Mouse (Mus musculus): ENCODE measurements around the gene Gm7534.
A peak's percentile ranks its signal among the peaks of the same experiment; 100 is the strongest.

Gene Gm7534

GRCm38 (mm10) chr4:134202904-134203303 is at the start of gene Gm7534:
TSS of gene Gm7534 (minus strand) at chr4:134203004.
- DNase-seq, result no peak

- DNase-seq, result peak in 1 of 2 experiments; percentile 54
Observed at GRCm38 (mm10) chr4:134252131-134252910, 49.5 kb upstream of the Gm7534 start.

- peak; percentile 49 to 62 for DNase-seq
Observed at GRCm38 (mm10) chr4:134251241-134252130, 48.7 kb upstream of the Gm7534 start.

- DNase-seq, result no peak
Observed at GRCm38 (mm10) chr4:134250930-134251240, 48.1 kb upstream of the Gm7534 start.

DNA sequence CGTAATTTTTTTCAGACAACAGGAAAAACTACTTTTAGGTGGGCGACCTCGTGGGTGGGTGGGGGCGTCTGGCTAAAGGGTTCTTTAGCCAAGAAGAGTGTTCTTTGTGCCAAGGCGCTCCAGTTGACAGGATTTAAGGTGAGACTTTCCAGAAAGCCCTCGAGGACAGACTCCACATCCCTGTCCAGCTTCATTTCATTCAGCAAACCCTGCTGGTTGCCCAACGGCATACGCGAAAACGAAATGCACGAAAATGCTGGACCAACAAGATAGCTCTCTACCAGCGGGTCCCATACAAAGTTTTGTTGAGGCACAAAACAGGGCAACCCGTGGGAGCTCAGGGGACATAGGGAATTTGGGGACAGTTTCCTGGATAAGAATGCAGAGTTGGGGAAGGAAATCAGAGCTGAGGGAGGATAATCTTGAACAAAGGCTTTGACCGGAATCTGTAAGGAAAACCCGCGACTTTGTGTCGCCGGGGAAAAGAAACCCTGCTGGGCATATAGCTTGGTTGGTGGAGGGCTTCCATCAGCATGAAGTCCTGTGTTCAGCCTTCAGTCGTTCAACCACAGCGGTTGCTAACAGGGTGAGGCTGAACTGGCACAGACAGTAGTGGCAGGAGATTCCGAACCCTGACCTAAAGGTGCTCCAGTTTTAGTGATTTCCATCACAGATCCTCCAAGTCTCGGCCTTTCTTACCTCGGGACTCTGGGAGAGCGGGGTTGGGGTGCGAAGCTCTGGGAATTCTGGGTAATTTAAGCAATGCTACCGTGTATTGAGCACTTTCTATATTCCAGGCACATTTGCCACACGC is 47.5 kb upstream of the Gm7534 start:
- DNase-seq, result peak in 1 of 2 experiments; percentile 24

GRCm38 (mm10) chr4:134249651-134250050 is 46.8 kb upstream of the Gm7534 start:
- DNase-seq, result peak; percentile 90 to 91

DNA sequence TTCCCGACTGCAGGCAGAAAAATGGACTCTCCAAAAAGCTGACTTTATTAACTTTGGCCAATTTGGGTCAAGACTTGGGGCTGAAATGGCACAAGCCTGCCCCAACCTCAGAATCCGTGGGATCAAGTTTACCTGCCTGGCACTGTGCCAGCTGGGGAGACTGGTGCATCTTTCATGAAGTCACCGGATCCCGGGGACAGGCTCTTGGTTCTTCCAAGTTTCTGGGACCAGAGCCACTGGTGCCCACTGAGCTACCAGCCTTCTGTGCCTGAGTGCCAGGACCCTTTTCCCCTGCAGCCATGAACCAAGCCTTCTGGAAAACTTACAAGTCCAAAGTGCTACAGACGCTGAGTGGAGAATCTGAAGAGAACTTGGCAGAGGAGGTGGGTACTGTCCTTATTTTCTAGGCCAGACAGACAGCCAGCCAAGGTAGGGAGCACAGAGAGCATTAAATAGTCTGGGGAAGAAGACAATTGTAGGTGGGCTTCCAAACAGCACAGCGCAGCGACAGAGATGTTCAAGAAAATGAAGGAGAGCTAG is 44.0 kb upstream of the Gm7534 start, which contains the start of gene Gm30191:
Gene Gm30191, plus strand, starts transcription at position 217 of the 540 bp plus-strand sequence.
- no peak for DNase-seq

- DNase-seq, result peak in 1 of 2 experiments; percentile 26
Observed at GRCm38 (mm10) chr4:134246256-134246655, 43.5 kb upstream of the Gm7534 start.

GRCm38 (mm10) chr4:134245148-134245843 is 42.5 kb upstream of the Gm7534 start, which contains the start of gene Zfp593:
TSS of gene Zfp593 (minus strand) at chr4:134245592.
- peak; percentile 97 for DNase-seq

DNA sequence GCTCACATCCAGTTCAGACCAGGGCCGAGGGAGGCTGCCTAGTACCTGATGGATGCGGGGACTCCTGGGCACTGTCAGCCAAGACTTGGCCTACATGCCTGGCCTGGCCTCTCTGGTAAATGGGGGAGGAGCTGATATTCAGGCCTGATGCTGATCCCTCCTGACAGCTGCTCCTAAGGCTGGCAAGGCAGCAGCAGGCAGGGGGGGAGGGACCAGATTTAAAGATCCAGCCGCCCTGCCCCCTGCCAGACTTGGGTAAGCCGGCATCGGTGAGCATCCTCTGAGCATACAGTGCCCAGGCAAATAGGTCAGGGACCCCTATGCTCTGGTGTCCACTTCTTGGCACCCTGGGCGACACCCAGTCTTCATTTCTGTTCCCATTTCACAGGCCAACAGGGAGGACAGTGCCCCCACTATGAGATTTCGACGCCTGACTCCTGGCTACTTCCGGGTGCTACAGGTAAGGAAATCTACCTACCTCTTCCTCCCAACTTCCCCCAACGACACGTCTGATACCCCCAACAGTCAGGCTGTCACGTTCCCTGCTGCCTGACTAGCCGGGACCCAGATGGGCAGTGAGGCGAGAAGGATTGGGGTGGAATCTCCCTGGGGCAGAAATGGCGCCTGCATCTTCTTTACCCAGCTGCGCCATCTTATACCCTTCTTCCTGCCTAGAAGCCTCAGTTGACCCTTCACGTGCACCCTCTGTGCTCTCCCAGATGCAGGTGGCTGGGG is 40.9 kb upstream of the Gm7534 start, which contains the start of gene E130218I03Rik:
Gene E130218I03Rik, plus strand, starts transcription at position 147 of the 735 bp plus-strand sequence.
- no peak for DNase-seq

- no peak for DNase-seq
Observed at GRCm38 (mm10) chr4:134238686-134239085, 35.9 kb upstream of the Gm7534 start.

- peak; percentile 80 to 89 for DNase-seq
Observed at GRCm38 (mm10) chr4:134238279-134238651, 35.5 kb upstream of the Gm7534 start, which contains the start of gene Cnksr1. TSS of gene Cnksr1 (minus strand) at chr4:134238399.

GRCm38 (mm10) chr4:134237582-134238278 is 34.9 kb upstream of the Gm7534 start:
- no peak for DNase-seq

DNA sequence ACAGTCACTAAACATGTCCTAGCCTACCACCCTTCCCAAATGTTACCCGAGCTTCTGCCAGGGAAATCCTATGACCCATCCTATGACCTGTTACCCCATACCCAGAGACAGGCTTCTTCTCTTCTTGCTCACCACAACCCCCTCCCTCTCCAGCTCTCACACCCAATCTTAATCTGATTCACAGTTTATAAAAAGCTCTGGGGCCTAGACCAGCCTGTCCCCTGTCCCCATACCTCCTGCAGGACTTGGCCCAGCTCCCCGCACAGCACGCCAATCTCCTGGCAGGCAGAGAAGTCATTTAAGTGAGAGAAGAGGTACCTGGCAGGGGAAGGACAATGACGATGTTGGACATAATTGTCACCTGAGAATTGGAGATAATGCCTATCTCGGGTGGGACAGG is 32.1 kb upstream of the Gm7534 start:
- DNase-seq, result no peak

DNA sequence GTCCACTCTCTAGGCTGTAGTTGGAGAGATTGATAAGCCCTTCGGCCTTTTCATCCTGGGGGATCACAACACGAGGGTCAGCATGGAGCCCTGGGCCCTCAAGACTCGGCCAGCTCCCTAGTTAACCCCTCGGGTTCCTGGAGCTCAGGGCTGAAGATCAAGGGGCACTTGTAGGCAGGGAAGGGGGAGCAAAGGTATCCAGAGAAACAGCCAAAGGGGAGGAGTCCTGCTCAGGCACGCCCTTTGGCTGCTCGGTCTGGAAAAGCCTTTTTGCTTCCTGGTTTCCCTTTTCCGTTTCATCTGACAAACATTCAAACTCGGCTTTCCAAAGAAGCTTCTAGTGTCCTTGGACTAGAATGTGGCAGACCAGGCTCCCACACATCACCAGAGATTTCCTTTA is 27.6 kb upstream of the Gm7534 start:
- no peak for DNase-seq

GRCm38 (mm10) chr4:134227194-134227593 is 24.4 kb upstream of the Gm7534 start, which contains the start of gene Catsper4:
TSS of gene Catsper4 (minus strand) at chr4:134227383.
- peak; percentile 36 to 53 for DNase-seq

- peak; percentile 51 to 70 for DNase-seq
Observed at GRCm38 (mm10) chr4:134222793-134223600, 20.2 kb upstream of the Gm7534 start.

DNA sequence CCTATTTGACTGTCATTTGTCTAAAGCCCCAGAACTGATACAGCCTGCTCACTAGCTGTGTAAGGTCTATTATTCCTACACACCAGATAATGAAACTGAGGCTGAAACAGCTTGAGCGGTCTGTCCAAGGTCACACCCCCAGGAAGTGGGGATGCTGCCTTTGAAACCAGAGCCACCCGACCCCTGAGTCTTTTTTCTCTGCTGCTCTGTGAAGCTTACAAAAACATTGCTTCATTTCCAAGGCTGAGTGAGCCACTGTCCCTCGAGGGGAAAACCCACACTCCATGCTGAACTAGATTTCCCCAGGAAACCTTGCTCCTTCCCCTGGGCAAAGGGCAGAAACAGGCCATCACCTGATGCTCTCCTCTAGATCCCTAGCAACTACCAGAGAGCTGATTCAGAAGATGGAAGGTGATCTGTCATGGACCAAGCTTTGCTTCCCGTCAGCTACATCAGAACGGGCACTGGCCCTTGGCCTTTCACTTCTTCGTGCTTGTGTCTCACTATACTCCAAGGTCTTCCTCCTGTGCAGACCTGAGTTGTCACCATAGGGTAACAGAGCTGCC is 3.8 kb upstream of the Gm7534 start:
- DNase-seq, result no peak

- DNase-seq, result no peak
Observed at GRCm38 (mm10) chr4:134203340-134203896, 614 bp upstream of the Gm7534 start.

Data from kidney, postnatal 4 days (tissue).